Mouse (Mus musculus) mature B cell (primary cell): ENCODE measurements around the gene Map2k6.

ENCODE experiments used
- in situ Hi-C: fragments of 300-500 bp; cut with MboI; formaldehyde crosslinking; loops from 2 replicates; pipeline ENCODE4 v1.14.3; 2019

The Map2k6 gene

GRCm38 (mm10) chr11:110484426-110484825 lies 85.5 kb downstream of the Map2k6 start:
- in situ Hi-C loops, result loop anchor here (5.0 kb wide), 1 partner anchor 117 kb away; no protein-coding TSS in a partner anchor

- in situ Hi-C loops, result no loop called here
These were observed 86.2 kb downstream of the Map2k6 start for GRCm38 (mm10) chr11:110485081-110485480.

GRCm38 (mm10) chr11:110487796-110488195 lies 88.9 kb downstream of the Map2k6 start:
- in situ Hi-C loops, result no loop called here

- in situ Hi-C loops, result no loop called here
These were observed 89.4 kb downstream of the Map2k6 start for GRCm38 (mm10) chr11:110488301-110488700.

- in situ Hi-C loops, result no loop called here
These were observed 96.6 kb downstream of the Map2k6 start for GRCm38 (mm10) chr11:110495323-110496060.

GRCm38 (mm10) chr11:110496061-110496446 lies 97.1 kb downstream of the Map2k6 start:
- in situ Hi-C loops, result no loop called here

GRCm38 (mm10) chr11:110497743-110498142 lies 98.8 kb downstream of the Map2k6 start:
- in situ Hi-C loops, result no loop called here

GRCm38 (mm10) chr11:110498651-110499213 lies 99.8 kb downstream of the Map2k6 start:
- in situ Hi-C loops, result no loop called here

- in situ Hi-C loops, result no loop called here
These were observed 104.2 kb downstream of the Map2k6 start for GRCm38 (mm10) chr11:110502937-110503670.

- in situ Hi-C loops, result no loop called here
These were observed 112.5 kb downstream of the Map2k6 start for GRCm38 (mm10) chr11:110511466-110511865.

GRCm38 (mm10) chr11:110518648-110519047 lies 119.7 kb downstream of the Map2k6 start:
- in situ Hi-C loops, result no loop called here

- in situ Hi-C loops, result no loop called here
These were observed 124.0 kb downstream of the Map2k6 start for GRCm38 (mm10) chr11:110522906-110523305.

GRCm38 (mm10) chr11:110526156-110526555 lies 127.2 kb downstream of the Map2k6 start:
- in situ Hi-C loops, result loop anchor here (25.0 kb wide), 2 partner anchors 511 to 911 kb away; no protein-coding TSS in a partner anchor

- in situ Hi-C loops, result loop anchor here (25.0 kb wide), 2 partner anchors 506 to 906 kb away; no protein-coding TSS in a partner anchor
These were observed 132.2 kb downstream of the Map2k6 start for GRCm38 (mm10) chr11:110531087-110531486.

- in situ Hi-C loops, result loop anchor here (25.0 kb wide), 2 partner anchors 502 to 902 kb away; no protein-coding TSS in a partner anchor
These were observed 135.9 kb downstream of the Map2k6 start for GRCm38 (mm10) chr11:110534856-110535255.

GRCm38 (mm10) chr11:110536533-110536932 lies 137.6 kb downstream of the Map2k6 start:
- in situ Hi-C loops, result loop anchor here (25.0 kb wide), 2 partner anchors 501 to 901 kb away; no protein-coding TSS in a partner anchor

- in situ Hi-C loops, result loop anchor here (25.0 kb wide), 2 partner anchors 500 to 900 kb away; no protein-coding TSS in a partner anchor
These were observed 138.7 kb downstream of the Map2k6 start for GRCm38 (mm10) chr11:110537602-110538001.

GRCm38 (mm10) chr11:110538206-110538605 lies 139.3 kb downstream of the Map2k6 start:
- in situ Hi-C loops, result loop anchor here (25.0 kb wide), 2 partner anchors 499 to 899 kb away; no protein-coding TSS in a partner anchor

GRCm38 (mm10) chr11:110541933-110542332 lies 143.0 kb downstream of the Map2k6 start:
- in situ Hi-C loops, result loop anchor here (25.0 kb wide), 2 partner anchors 495 to 895 kb away; no protein-coding TSS in a partner anchor

GRCm38 (mm10) chr11:110544419-110545210 lies 145.7 kb downstream of the Map2k6 start:
- in situ Hi-C loops, result loop anchor here (25.0 kb wide), 2 partner anchors 493 to 893 kb away; no protein-coding TSS in a partner anchor

- in situ Hi-C loops, result loop anchor here (25.0 kb wide), 2 partner anchors 492 to 892 kb away; no protein-coding TSS in a partner anchor
These were observed 146.5 kb downstream of the Map2k6 start for GRCm38 (mm10) chr11:110545416-110545815.
